ENCODE assay signal across 8 mouse cellular contexts in the genomic region with DNA sequence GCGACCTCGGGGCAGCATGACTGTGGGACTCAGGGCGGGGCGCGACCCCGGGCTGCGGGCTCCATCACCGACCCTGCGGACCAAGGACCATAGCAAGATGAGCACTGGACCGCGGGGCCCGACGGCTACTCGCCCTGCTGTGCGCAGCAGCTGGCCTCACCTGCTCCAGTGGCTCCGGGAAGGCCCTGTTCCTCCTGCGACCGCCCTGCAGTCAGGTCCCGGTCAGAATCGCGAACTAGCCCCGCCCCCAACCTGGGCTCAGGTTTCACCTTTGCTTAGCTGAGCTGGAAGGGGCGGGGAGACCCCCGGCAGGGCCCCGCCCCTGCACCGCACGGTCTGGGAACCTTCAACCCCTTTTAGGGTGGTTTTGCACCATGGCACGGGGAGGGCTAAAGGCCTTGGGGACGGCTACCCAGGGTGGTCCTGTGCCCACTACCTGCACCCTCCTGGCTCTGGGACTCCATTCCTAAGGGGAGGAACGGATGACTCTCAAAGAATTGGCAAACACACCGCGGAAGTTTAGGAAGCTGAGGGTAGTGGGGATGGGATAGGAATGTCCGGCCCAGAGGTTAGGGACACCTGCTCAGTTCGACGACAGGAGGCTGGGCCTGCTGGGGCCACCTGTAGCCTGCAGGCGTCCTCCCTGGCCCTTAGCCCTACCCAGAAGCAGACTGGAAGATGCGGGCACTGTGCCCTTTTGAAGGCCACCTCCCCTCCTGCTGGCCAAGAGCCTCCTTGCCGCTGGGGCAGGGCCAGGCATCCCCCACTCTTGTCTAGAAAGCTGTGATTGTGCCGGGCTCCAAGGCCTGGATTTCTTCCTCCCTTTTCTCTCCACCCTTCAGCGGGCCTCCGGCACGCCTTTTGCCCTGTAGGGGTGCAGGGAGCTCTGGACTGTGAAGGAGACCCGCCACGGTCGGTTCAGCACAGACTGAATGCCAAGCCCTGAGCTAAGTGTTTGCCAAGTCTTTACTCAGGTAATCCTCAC. TPM values are rescaled to one million over a fixed set of nuclear protein-coding genes. Genes with fewer than 3 reads are reported as not detected.
DNase-seq lines count a peak whose midpoint lies in the region; ATAC-seq lines count a peak whose summit lies in the region.

No protein-coding gene starts in this region.

- H3K27ac ChIP-seq in intestine, embryonic 14.5 days (ENCODE audit: low read depth), result no peak overlapping the region; the same call in 1 of the 2 replicates
- no peak overlapping the region for H3K27ac ChIP-seq in liver, embryonic 15.5 days (replicated peaks)
- H3K27ac ChIP-seq in neural tube, embryonic 15.5 days (replicated peaks), result no peak overlapping the region

- H3K9me3 ChIP-seq in intestine, embryonic 14.5 days (ENCODE audit: control insufficient read depth, low read length), result no peaks in the 10 kb centered on the region
- H3K9me3 ChIP-seq in liver, embryonic 15.5 days (replicated peaks), result no peaks in the 10 kb centered on the region
- no peaks in the 10 kb centered on the region for H3K9me3 ChIP-seq in neural tube, embryonic 15.5 days (replicated peaks)

- peak; percentile 84 for DNase-seq in ovary, adult 18-20 months (ENCODE audit: low spot score)
- no peak for DNase-seq in ovary, postnatal 10 days (ENCODE audit: low spot score)
- DNase-seq in embryo, embryonic 9.5 days (ENCODE audit: extremely low spot score), result peak; percentile 78
- DNase-seq in intestine, embryonic 14.5 days (ENCODE audit: low spot score), result peak; percentile 85
- no peak for DNase-seq in Muller cell, postnatal 12 days (ENCODE audit: inconsistent ontology term)
- no peak for DNase-seq in spleen, postnatal 4 days (ENCODE audit: low spot score in 2 of 2)

- H3K4me1 ChIP-seq in intestine, embryonic 14.5 days (replicated peaks; ENCODE audit: control insufficient read depth, insufficient read depth, low read length), result peaks cover 22% of the 10 kb centered on the region
- peaks cover 36% of the 10 kb centered on the region for H3K4me1 ChIP-seq in liver, embryonic 15.5 days (replicated peaks)
- H3K4me1 ChIP-seq in neural tube, embryonic 15.5 days, result peaks cover 55% of the 10 kb centered on the region

- WGBS in intestine, embryonic 14.5 days, result 4% methylated on average over 43 of the region's 45 CpGs
- WGBS in liver, embryonic 15.5 days (ENCODE audit: insufficient replicate concordance), result 13% methylated on average over 45 of the region's 45 CpGs
- 5% methylated on average over 45 of the region's 45 CpGs for WGBS in neural tube, embryonic 15.5 days

- H3K4me2 ChIP-seq in intestine, embryonic 14.5 days (ENCODE audit: low read length), result peak overlapping the region; percentile 70
- peak overlapping the region; percentile 61 for H3K4me2 ChIP-seq in liver, embryonic 15.5 days
- peak overlapping the region; percentile 58 for H3K4me2 ChIP-seq in neural tube, embryonic 15.5 days

- peak; percentile 68 for ATAC-seq in intestine, embryonic 14.5 days (replicated peaks; ENCODE audit: low FRiP score, low TSS enrichment, low read depth)
- 0 out of 2 replicates have a peak, but pooled peaks have one; percentile 1 for ATAC-seq in liver, embryonic 15.5 days (ENCODE audit: insufficient read depth)
- ATAC-seq in neural tube, embryonic 15.5 days (ENCODE audit: low FRiP score), result no peak

- no peaks in the 10 kb centered on the region for H3K36me3 ChIP-seq in intestine, embryonic 14.5 days (ENCODE audit: control insufficient read depth, insufficient read depth, low read length)
- no peaks in the 10 kb centered on the region for H3K36me3 ChIP-seq in liver, embryonic 15.5 days (replicated peaks)
- no peaks in the 10 kb centered on the region for H3K36me3 ChIP-seq in neural tube, embryonic 15.5 days

- H3K27me3 ChIP-seq in intestine, embryonic 14.5 days (replicated peaks; ENCODE audit: control insufficient read depth, insufficient read depth, low read length), result peaks cover 19% of the 10 kb centered on the region
- H3K27me3 ChIP-seq in liver, embryonic 15.5 days, result peaks cover 71% of the 10 kb centered on the region
- peaks cover 35% of the 10 kb centered on the region for H3K27me3 ChIP-seq in neural tube, embryonic 15.5 days (replicated peaks)

- H3K9ac ChIP-seq in intestine, embryonic 14.5 days (ENCODE audit: low read length), result peak overlapping the region; percentile 45
- H3K9ac ChIP-seq in liver, embryonic 15.5 days, result peak overlapping the region; percentile 37
- H3K9ac ChIP-seq in neural tube, embryonic 15.5 days (replicated peaks), result peak overlapping the region; percentile 22; the same call in 1 of the 2 replicates

- peak overlapping the region; percentile 38 for H3K4me3 ChIP-seq in intestine, embryonic 14.5 days (ENCODE audit: low read depth, low read length)
- peak overlapping the region; percentile 50 for H3K4me3 ChIP-seq in liver, embryonic 15.5 days (replicated peaks)
- peak overlapping the region; percentile 32 for H3K4me3 ChIP-seq in neural tube, embryonic 15.5 days (replicated peaks)

RNA-seq across cellular contexts. Expression of gene Pex16, which starts 3.4 kb away (rescaled TPM):
- polyA plus RNA-seq in intestine, embryonic 14.5 days (2014; fragmentation: Nextera tagmentation; extraction: Ambion mirVana), result 25.2 and 27.9 TPM in 2 replicates
- 22.4 and 26.2 TPM in 2 replicates for polyA plus RNA-seq in liver, embryonic 15.5 days (2015; fragmentation: Nextera tagmentation; extraction: Ambion mirVana)
- polyA plus RNA-seq in neural tube, embryonic 15.5 days (2015; fragmentation: Nextera tagmentation; extraction: Ambion mirVana), result 39.1 and 39.7 TPM in 2 replicates

RNA-seq across cellular contexts. Expression of gene Large2, which starts 3.6 kb away (rescaled TPM):
- polyA plus RNA-seq in intestine, embryonic 14.5 days (2014; fragmentation: Nextera tagmentation; extraction: Ambion mirVana), result 11.6 and 12.6 TPM in 2 replicates
- polyA plus RNA-seq in liver, embryonic 15.5 days (2015; fragmentation: Nextera tagmentation; extraction: Ambion mirVana), result 2.4 and 3.5 TPM in 2 replicates
- 0.95 and 2.5 TPM in 2 replicates for polyA plus RNA-seq in neural tube, embryonic 15.5 days (2015; fragmentation: Nextera tagmentation; extraction: Ambion mirVana)

RNA-seq across cellular contexts. Expression of gene 1700029I15Rik, which starts 11.2 kb away (rescaled TPM):
- 1.7 TPM in 2 replicates for polyA plus RNA-seq in intestine, embryonic 14.5 days (2014; fragmentation: Nextera tagmentation; extraction: Ambion mirVana)
- 1.4 and 1.5 TPM in 2 replicates for polyA plus RNA-seq in liver, embryonic 15.5 days (2015; fragmentation: Nextera tagmentation; extraction: Ambion mirVana)
- polyA plus RNA-seq in neural tube, embryonic 15.5 days (2015; fragmentation: Nextera tagmentation; extraction: Ambion mirVana), result 7.1 and 8.0 TPM in 2 replicates

RNA-seq across cellular contexts. Expression of gene Mapk8ip1, which starts 29.9 kb away (rescaled TPM):
- polyA plus RNA-seq in intestine, embryonic 14.5 days (2014; fragmentation: Nextera tagmentation; extraction: Ambion mirVana), result 11.8 and 13.2 TPM in 2 replicates
- polyA plus RNA-seq in liver, embryonic 15.5 days (2015; fragmentation: Nextera tagmentation; extraction: Ambion mirVana), result 1.8 and 1.9 TPM in 2 replicates
- polyA plus RNA-seq in neural tube, embryonic 15.5 days (2015; fragmentation: Nextera tagmentation; extraction: Ambion mirVana), result 134 and 169 TPM in 2 replicates

Comparison
In these comparisons a context has a peak if more than half of its experiments do, and no peak if none do; other contexts are left out.
1. DNase-seq: peak in ovary, adult 18-20 months (single experiment), embryo, embryonic 9.5 days (single experiment) and intestine, embryonic 14.5 days (single experiment); none in ovary, postnatal 10 days (single experiment), Muller cell, postnatal 12 days (single experiment) and spleen, postnatal 4 days (0 of 2).
2. Peak in every context shown above with its lines, with median percentiles within 50 percentile points of each other: H3K4me2 ChIP-seq, H3K4me3 ChIP-seq and H3K9ac ChIP-seq.